Mouse (Mus musculus) C2C12 (cell line): ENCODE results near the gene Gpx4. TPM values are rescaled to one million over a fixed set of nuclear protein-coding genes. Genes with fewer than 3 reads are reported as not detected.

ENCODE experiments used
- H3K27me3 ChIP-seq: one replicate; pipeline ENCODE4 v1.6.1; 2011; ENCODE audit not compliant: control insufficient read depth, insufficient read depth, insufficient read length
- H3K36me3 ChIP-seq: one replicate; pipeline ENCODE4 v1.6.1; 2011; ENCODE audit not compliant: control insufficient read depth, insufficient read depth
- H3K4me3 ChIP-seq: one replicate; pipeline ENCODE4 v1.5.1; 2011; ENCODE audit warnings: mild to moderate bottlenecking, control low read depth; ENCODE audit not compliant: poor library complexity, insufficient read depth, severe bottlenecking
- H3K79me2 ChIP-seq: one replicate; pipeline ENCODE4 v1.6.1; 2011; ENCODE audit not compliant: control insufficient read depth, insufficient read depth
- H3K79me3 ChIP-seq: one replicate; pipeline ENCODE4 v1.6.1; 2011; ENCODE audit warnings: low read depth, control low read depth
- H3ac ChIP-seq: one replicate; pipeline ENCODE3; 2011; ENCODE audit warnings: low read depth; ENCODE audit not compliant: control insufficient read depth, insufficient read length
- CEBPB ChIP-seq: IDR thresholded peaks from one replicate; pipeline ENCODE4 v1.6.1; 2011; ENCODE audit warnings: low read depth, mild to moderate bottlenecking, control low read depth, moderate library complexity
- CTCF ChIP-seq: IDR thresholded peaks from one replicate; pipeline ENCODE4 v1.5.1; 2011; ENCODE audit not compliant: control insufficient read depth, insufficient read depth, insufficient read length
- FOSL1 ChIP-seq: IDR thresholded peaks from one replicate; pipeline ENCODE4 v1.8.0; 2011; ENCODE audit warnings: mild to moderate bottlenecking, low read length; ENCODE audit not compliant: poor library complexity, insufficient read depth, severe bottlenecking
- MAX ChIP-seq: IDR thresholded peaks from one replicate; pipeline ENCODE4 v1.6.1; 2011; ENCODE audit warnings: mild to moderate bottlenecking, control low read depth
- MYOD1 ChIP-seq: IDR thresholded peaks from one replicate; pipeline ENCODE4 v1.6.1; 2011; ENCODE audit warnings: low read depth; ENCODE audit not compliant: control insufficient read depth, insufficient read length
- MYOG ChIP-seq: IDR thresholded peaks from one replicate; pipeline ENCODE4 v1.6.1; 2011; ENCODE audit not compliant: control insufficient read depth, insufficient read length; ENCODE audit errors: extremely low read depth
- USF1 ChIP-seq: IDR thresholded peaks from one replicate; pipeline ENCODE4 v1.6.1; 2011; ENCODE audit warnings: low read depth, mild to moderate bottlenecking, control low read depth, moderate library complexity
- polyA plus RNA-seq: library from polyadenylated mRNA; unstranded; fragments of >200 nt; fragmentation: generic; extraction: Trizol; gene quantifications from one replicate; pipeline ENCODE4 v1.2.1, GENCODE M21; 2012; ENCODE audit warnings: missing spikeins

The Gpx4 gene
- polyA plus RNA-seq, 1 experiment = 964 TPM

DNA sequence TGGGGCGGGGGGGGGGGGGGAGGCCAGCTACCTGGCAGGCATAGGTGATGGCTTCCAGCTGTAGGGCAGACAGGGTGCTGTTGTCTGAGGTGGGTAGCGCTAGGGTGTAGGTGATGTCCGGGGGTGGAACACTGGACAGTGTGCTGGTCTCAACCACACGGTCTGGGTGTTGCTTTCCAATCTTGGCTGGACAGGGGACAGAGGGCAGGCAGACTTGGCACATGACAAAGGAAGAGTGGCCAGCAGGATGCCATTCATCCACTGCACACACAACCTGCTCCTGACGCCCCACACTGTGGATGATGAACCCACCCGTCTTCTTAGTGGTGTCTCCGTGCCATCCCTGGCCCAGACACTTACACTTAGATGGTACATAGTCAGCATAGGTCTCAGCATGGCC is 22.3 kb downstream of the Gpx4 start:
- Histone ChIP-seq H3K27me3 (no peaks in the 10 kb centered on the region), H3K79me2 (peaks cover 23% of the 10 kb centered on the region), H3ac (no peak overlapping the region), H3K79me3 (peaks cover 7% of the 10 kb centered on the region), H3K4me3 (no peak overlapping the region), H3K36me3 (peaks cover 44% of the 10 kb centered on the region)
- no peak for TF ChIP-seq MYOG
- no peak for TF ChIP-seq CTCF
- no peak for TF ChIP-seq MAX
- no peak for TF ChIP-seq USF1
- no peak for TF ChIP-seq FOSL1
- TF ChIP-seq CEBPB = no peak
- no peak for TF ChIP-seq MYOD1

DNA sequence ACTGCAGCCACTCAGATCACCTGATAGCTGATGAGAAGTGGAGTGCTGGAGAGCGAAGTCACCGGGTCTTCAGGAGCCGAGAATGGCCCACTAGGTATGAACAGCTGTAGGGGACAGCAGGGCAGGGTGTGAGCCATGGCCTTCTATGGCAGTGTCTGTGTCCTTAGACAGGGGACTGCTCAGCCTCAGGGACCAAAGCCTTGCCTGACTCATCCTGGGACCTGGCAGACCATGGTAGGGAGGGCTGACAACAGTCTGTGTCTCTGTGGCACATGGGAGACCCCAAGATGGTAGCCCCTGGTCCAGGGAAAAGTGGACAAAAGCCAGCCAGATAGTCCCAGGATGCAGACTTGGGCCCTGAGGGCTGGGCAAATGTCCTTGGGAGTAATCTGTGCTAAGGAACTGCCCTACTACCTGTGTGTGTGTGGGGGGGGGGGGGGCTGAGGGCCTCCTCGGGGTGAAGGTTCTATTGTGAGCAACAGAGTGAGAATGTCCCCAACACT is 23.0 kb downstream of the Gpx4 start:
- Histone ChIP-seq H3K27me3 (no peaks in the 10 kb centered on the region), H3K79me2 (peaks cover 30% of the 10 kb centered on the region), H3K4me3 (no peak overlapping the region), H3K36me3 (peaks cover 36% of the 10 kb centered on the region), H3ac (no peak overlapping the region), H3K79me3 (peaks cover 7% of the 10 kb centered on the region)
- TF ChIP-seq MAX = no peak
- TF ChIP-seq FOSL1 = no peak

DNA sequence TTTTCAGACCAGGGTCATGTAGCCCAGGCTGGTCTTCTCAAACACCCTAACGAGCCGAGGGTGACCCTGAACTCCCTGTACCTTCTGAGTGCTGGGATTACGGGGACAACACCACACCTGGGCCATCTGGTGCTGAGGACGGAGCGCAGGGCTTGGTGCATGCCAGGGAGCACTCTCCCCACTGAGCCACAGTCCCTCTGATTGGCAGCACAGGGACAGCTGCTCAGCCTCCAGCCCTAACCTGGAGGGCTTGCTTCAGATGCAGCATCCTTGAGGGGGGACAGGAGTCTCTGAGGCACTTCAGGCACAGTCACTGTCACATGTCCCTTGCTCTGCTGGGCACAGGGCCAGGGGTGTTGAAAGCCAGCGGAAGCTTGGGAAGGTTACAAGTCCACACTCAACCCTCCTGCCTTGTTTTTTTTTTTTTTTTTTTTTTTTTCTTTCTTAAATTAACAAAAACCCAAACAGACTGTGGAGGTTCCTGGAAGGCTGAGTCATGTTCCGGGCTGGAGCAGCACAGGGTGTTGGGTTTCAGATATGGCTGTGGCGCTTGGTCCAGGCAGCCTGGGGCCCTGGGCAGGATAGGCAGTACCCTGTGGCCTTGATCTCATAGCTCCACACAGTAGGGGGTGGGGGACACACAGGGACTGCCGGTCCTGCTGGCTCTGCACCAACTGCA is 24.0 kb downstream of the Gpx4 start:
- no peaks in the 10 kb centered on the region for H3K27me3 ChIP-seq
- no peak overlapping the region for H3K4me3 ChIP-seq
- TF ChIP-seq CTCF (no peak), MAX (no peak), CEBPB (peak; percentile 45), USF1 (peak; percentile 77), FOSL1 (peak; percentile 14), MYOD1 (peak; percentile 91)
- peaks cover 7% of the 10 kb centered on the region for H3K79me3 ChIP-seq
- H3K36me3 ChIP-seq = peaks cover 35% of the 10 kb centered on the region
- peak overlapping the region; percentile 8 for H3ac ChIP-seq
- peaks cover 31% of the 10 kb centered on the region for H3K79me2 ChIP-seq

DNA sequence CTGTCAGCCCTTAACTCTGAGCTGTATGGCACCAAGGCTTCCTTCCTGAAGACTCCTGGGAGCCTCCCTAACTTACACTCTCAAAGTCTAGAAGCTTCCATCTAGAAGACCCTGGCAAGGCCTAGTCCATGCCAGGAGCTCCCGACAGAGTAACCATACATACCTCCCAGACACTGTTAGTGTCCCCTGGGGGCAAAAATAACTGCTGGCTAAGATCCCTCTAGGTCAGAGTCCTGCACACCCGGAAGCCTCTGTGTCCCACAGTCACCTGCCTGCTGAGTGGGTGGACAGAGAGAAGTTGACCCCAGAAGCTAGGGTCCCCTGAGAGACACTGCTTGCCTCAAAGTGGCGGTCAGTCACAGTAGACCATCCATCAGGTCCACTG is 24.5 kb downstream of the Gpx4 start:
- TF ChIP-seq USF1 = no peak
- TF ChIP-seq CTCF = no peak
- TF ChIP-seq MYOD1 = no peak
- no peak for TF ChIP-seq MAX
- no peak for TF ChIP-seq MYOG
- TF ChIP-seq CEBPB = no peak
- no peak for TF ChIP-seq FOSL1
- H3K4me3 ChIP-seq = no peak overlapping the region
- H3K36me3 ChIP-seq = peaks cover 31% of the 10 kb centered on the region
- no peak overlapping the region for H3ac ChIP-seq
- H3K79me3 ChIP-seq = peaks cover 7% of the 10 kb centered on the region
- peaks cover 31% of the 10 kb centered on the region for H3K79me2 ChIP-seq
- no peaks in the 10 kb centered on the region for H3K27me3 ChIP-seq

DNA sequence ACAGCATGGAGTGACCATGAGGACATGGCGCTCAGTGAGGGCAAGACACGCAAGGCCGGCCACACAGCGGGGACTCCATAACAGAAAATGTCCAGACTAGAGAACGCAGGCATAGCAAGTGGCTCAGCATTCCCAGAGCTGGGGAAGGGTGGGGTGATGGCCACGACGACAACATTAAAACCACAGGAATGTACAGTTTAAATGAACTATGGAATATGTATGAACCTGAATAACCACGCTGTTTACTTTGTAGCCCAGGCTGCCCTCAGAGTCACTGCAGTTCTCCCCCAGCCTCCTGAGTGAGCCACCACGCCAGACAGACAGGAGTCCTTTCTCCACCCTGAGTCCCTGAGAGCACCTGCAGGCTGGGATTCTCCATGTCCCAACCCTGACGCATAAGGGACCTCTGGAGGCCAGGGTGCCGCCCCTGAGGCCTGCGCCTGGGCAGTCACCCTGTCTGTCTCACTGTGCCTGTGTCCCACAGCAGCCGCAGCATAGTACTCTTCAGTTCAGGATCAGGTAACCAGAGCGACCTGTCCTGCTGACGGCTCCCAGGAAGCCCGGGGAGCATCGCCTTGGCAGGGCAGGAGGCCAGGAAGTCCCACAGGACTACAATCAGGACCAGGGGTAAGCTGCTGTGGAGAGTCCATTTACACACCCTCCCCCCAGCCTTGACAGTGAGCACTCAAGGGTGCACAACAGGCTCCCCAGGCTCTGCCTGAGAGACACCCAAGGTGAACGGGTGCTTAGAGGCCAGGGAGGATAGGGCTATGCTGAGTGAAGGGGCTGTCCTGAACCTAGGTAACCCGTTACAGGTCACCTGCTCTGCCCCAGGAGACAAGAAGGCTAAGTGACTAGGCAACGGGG is 25.9 kb downstream of the Gpx4 start:
- H3ac ChIP-seq = peak overlapping the region; percentile 6
- H3K36me3 ChIP-seq = peaks cover 29% of the 10 kb centered on the region
- no peak overlapping the region for H3K4me3 ChIP-seq

More for the DNA sequence above, 25.9 kb downstream of the Gpx4 start:
- no peaks in the 10 kb centered on the region for H3K27me3 ChIP-seq
- peaks cover 31% of the 10 kb centered on the region for H3K79me2 ChIP-seq
- H3K79me3 ChIP-seq = peaks cover 7% of the 10 kb centered on the region
- TF ChIP-seq USF1 (no peak), MYOD1 (no peak), MAX (peak; percentile 63)
